Mouse (Mus musculus) hematopoietic multipotent progenitor cell, adult 10-12 weeks (in vitro differentiated cells): Measurements from ENCODE around the gene Casr. TPM values are rescaled to one million over a fixed set of nuclear protein-coding genes. Genes with fewer than 3 reads are reported as not detected.

Source experiments
- polyA plus RNA-seq: library from polyadenylated mRNA; stranded (reverse); fragments of >175 nt; gene quantifications from 2 replicates; pipeline ENCODE4 v1.2.3, GENCODE M21; 2012; ENCODE audit warnings: low replicate concordance

Gene Casr
- not detected in 2 replicates for polyA plus RNA-seq

DNA sequence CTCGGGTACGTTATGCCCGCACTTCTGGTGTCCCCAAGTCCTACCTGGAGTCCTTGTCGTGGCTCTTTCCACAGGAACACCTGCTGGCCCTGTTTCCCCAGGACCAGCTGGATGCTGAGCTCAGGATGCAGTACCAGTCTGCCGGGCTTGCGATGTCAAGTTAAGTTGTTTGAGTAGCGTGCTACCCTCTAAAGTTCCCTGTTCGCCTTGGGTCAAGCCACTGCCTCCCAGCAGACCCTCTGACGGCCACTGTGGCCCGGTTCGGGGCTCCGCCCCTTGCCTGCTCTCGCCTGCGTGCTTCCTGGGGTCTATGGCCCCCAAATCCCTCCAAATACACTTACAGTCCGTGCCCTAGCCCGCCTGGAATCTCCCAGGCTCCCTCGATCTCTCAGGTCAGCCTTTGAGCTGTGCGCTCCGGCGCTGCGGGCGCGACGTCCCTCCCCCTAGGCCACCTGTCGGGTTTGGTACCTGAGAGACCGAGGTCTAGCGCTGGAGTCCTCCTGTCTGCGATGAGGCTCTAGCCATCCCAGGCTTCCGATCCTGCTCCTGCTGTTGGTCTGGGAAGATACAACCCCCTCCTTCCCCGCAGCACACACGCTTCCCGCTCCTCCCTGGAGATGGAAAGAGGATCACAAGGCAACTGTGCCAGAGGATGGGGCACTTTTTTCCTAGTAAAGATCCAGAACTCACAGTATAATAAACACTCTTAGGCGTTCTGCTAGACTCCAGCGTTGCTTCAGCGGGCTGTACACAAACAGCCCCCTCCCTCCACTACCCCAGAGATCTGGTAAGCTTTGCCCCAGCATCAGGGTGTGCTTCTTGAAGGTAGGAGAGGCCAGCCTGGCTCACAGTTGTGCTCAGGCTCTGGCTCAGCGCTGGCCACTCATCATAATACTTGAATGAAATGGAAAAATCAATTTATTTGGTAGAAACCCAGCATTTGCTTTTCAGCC is at the start of gene Casr:
TSS of gene Casr (minus strand) at position 756 of the 953 bp plus-strand sequence.

DNA sequence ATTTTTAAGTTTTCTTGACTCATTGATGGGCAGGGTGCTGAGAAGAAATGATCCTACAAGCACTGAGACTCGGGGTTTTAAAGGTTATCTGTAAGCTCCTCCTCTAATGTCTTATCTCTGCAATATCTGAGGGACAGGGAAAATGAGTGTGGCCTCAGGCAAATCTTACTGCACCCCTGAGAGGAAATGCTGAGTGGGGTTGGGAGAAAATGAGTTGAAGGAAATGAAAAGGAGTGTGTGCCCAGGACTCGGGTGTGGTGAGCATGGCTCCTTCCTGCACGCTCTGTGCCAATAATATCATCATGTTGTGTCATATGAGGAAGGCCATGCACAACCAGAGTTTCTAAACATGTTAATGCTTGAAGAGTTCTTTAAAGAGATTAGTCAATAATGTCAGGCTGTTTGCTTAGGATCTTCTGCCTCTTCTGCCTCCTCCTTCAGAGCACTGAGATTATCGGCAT is 106.6 kb downstream of the Casr start, which contains the start of gene Stfa3:
TSS of gene Stfa3 (minus strand) at position 51 of the 461 bp plus-strand sequence.

Other genes with a start within 250 kb of the Casr start
- not detected in 2 replicates for gene BC117090, start 227.8 kb downstream of the Casr start, polyA plus RNA-seq
- gene BC100530, start 194.4 kb downstream of the Casr start, polyA plus RNA-seq, result not detected in 2 replicates
- gene Stfa2, start 153.7 kb downstream of the Casr start, polyA plus RNA-seq, result not detected in 2 replicates
- gene Stfa3, start 106.7 kb downstream of the Casr start, polyA plus RNA-seq, result not detected in 2 replicates
- gene Cd86, start 103.9 kb upstream of the Casr start, polyA plus RNA-seq, result 1.1 and 4.5 TPM in 2 replicates
- gene Ildr1, start 131.8 kb upstream of the Casr start, polyA plus RNA-seq, result 4.2 and 6.9 TPM in 2 replicates
- gene Slc15a2, start 222.8 kb upstream of the Casr start, polyA plus RNA-seq, result 0.26 and 1.2 TPM in 2 replicates